Mouse (Mus musculus): ENCODE measurements at regions not wholly inside any gene's neighbourhood (a gene's known extent, or its start where the extent isn't known, plus 50 kb on each side); places are given as distances from the start of the nearest gene placed in this dataset.

GRCm38 (mm10) chr15:62181454-62181910 is 1258.7 kb upstream of the A1bg start:
- TF ChIP-seq CHD2 (IDR thresholded peaks at IDR 0.05; ENCODE audit: low read depth, low read length) (no peak), ZC3H11A (IDR thresholded peaks at IDR 0.05; ENCODE audit: borderline replicate concordance, low read depth, low read length) (no peak), ZNF384 (IDR thresholded peaks at IDR 0.05; ENCODE audit: low read depth, low read length) (no peak), MAFK (IDR thresholded peaks at IDR 0.05; ENCODE audit: insufficient read depth, low read depth, low read length) (no peak), HCFC1 (IDR thresholded peaks at IDR 0.05; ENCODE audit: borderline replicate concordance, insufficient read depth, low read length) (no peak)
- Histone ChIP-seq H3K9ac (ENCODE audit: insufficient read depth, low read depth, low read length, poor library complexity, severe bottlenecking) (no peak overlapping the region), H3K27ac (ENCODE audit: insufficient read depth, low read depth, low read length, poor library complexity, severe bottlenecking) (no peak overlapping the region), H3K4me1 (ENCODE audit: control insufficient read depth in 2 of 2, insufficient read depth in 2 of 2, low read length in 2 of 2, poor library complexity in 1 of 2) (no peaks in the 10 kb centered on the region; a peak in 2 of 4 replicates), H3K4me3 (ENCODE audit: insufficient read depth in 1 of 2, low read depth in 1 of 2, low read length in 2 of 2, poor library complexity in 1 of 2, severe bottlenecking in 1 of 2) (no peak overlapping the region), H3K9me3 (ENCODE audit: control insufficient read depth, insufficient read depth, low read depth, low read length) (no peaks in the 10 kb centered on the region), H3K36me3 (ENCODE audit: control insufficient read depth, insufficient read depth, low read length, poor library complexity, severe bottlenecking) (peaks cover 17% of the 10 kb centered on the region)
- no peak for DNase-seq (ENCODE audit: low read depth, low spot score)
- in situ Hi-C loops (cut with MboI; ENCODE audit: low sequenced_read_pairs in 2 of 2, unreplicated experiment in 2 of 2): no loop called here

- Histone ChIP-seq H3K9me3 (ENCODE audit: control insufficient read depth, insufficient read depth, low read depth, low read length) (no peaks in the 10 kb centered on the region), H3K9ac (ENCODE audit: insufficient read depth, low read depth, low read length, poor library complexity, severe bottlenecking) (no peak overlapping the region), H3K4me3 (ENCODE audit: insufficient read depth in 1 of 2, low read depth in 1 of 2, low read length in 2 of 2, poor library complexity in 1 of 2, severe bottlenecking in 1 of 2) (no peak overlapping the region), H3K27ac (ENCODE audit: insufficient read depth, low read depth, low read length, poor library complexity, severe bottlenecking) (no peak overlapping the region), H3K4me1 (ENCODE audit: control insufficient read depth in 2 of 2, insufficient read depth in 2 of 2, low read length in 2 of 2, poor library complexity in 1 of 2) (peaks cover 0 to 2% of the 10 kb centered on the region in 2 experiments; a peak in 2 of 4 replicates), H3K36me3 (ENCODE audit: control insufficient read depth, insufficient read depth, low read length, poor library complexity, severe bottlenecking) (peaks cover 17% of the 10 kb centered on the region)
- in situ Hi-C loops (cut with MboI; ENCODE audit: low sequenced_read_pairs in 2 of 2, unreplicated experiment in 2 of 2): no loop called here
- TF ChIP-seq ZC3H11A (IDR thresholded peaks at IDR 0.05; ENCODE audit: borderline replicate concordance, low read depth, low read length) (no peak), CHD2 (IDR thresholded peaks at IDR 0.05; ENCODE audit: low read depth, low read length) (no peak), ZNF384 (IDR thresholded peaks at IDR 0.05; ENCODE audit: low read depth, low read length) (no peak), MAFK (IDR thresholded peaks at IDR 0.05; ENCODE audit: insufficient read depth, low read depth, low read length) (no peak), HCFC1 (IDR thresholded peaks at IDR 0.05; ENCODE audit: borderline replicate concordance, insufficient read depth, low read length) (no peak)
- DNase-seq (ENCODE audit: low read depth, low spot score): no peak
Measured at GRCm38 (mm10) chr15:62180718-62181117, 1257.9 kb upstream of the A1bg start.

GRCm38 (mm10) chr15:62179801-62180200 is 1257.0 kb upstream of the A1bg start:
- Histone ChIP-seq H3K9ac (ENCODE audit: insufficient read depth, low read depth, low read length, poor library complexity, severe bottlenecking) (no peak overlapping the region), H3K36me3 (ENCODE audit: control insufficient read depth, insufficient read depth, low read length, poor library complexity, severe bottlenecking) (peaks cover 17% of the 10 kb centered on the region), H3K9me3 (ENCODE audit: control insufficient read depth, insufficient read depth, low read depth, low read length) (no peaks in the 10 kb centered on the region), H3K27ac (ENCODE audit: insufficient read depth, low read depth, low read length, poor library complexity, severe bottlenecking) (no peak overlapping the region), H3K4me1 (ENCODE audit: control insufficient read depth in 2 of 2, insufficient read depth in 2 of 2, low read length in 2 of 2, poor library complexity in 1 of 2) (peaks cover 3% of the 10 kb centered on the region in 2 experiments; a peak in 2 of 4 replicates), H3K4me3 (ENCODE audit: insufficient read depth in 1 of 2, low read depth in 1 of 2, low read length in 2 of 2, poor library complexity in 1 of 2, severe bottlenecking in 1 of 2) (no peak overlapping the region)
- in situ Hi-C loops (cut with MboI; ENCODE audit: low sequenced_read_pairs in 2 of 2, unreplicated experiment in 2 of 2): no loop called here
- TF ChIP-seq HCFC1 (IDR thresholded peaks at IDR 0.05; ENCODE audit: borderline replicate concordance, insufficient read depth, low read length): no peak
- no peak for TF ChIP-seq MAFK (IDR thresholded peaks at IDR 0.05; ENCODE audit: insufficient read depth, low read depth, low read length)
- TF ChIP-seq ZNF384 (IDR thresholded peaks at IDR 0.05; ENCODE audit: low read depth, low read length): no peak
- TF ChIP-seq CHD2 (IDR thresholded peaks at IDR 0.05; ENCODE audit: low read depth, low read length): no peak
- no peak for TF ChIP-seq ZC3H11A (IDR thresholded peaks at IDR 0.05; ENCODE audit: borderline replicate concordance, low read depth, low read length)
- no peak for DNase-seq (ENCODE audit: low read depth, low spot score)

- H3K36me3 ChIP-seq (ENCODE audit: control insufficient read depth, insufficient read depth, low read length, poor library complexity, severe bottlenecking): peaks cover 17% of the 10 kb centered on the region
- in situ Hi-C loops (cut with MboI; ENCODE audit: low sequenced_read_pairs in 2 of 2, unreplicated experiment in 2 of 2): no loop called here
- no peak overlapping the region for H3K9ac ChIP-seq (ENCODE audit: insufficient read depth, low read depth, low read length, poor library complexity, severe bottlenecking)
- no peak overlapping the region for H3K4me3 ChIP-seq (ENCODE audit: insufficient read depth in 1 of 2, low read depth in 1 of 2, low read length in 2 of 2, poor library complexity in 1 of 2, severe bottlenecking in 1 of 2)
- peaks cover 3 to 5% of the 10 kb centered on the region in 2 experiments; a peak in 2 of 4 replicates for H3K4me1 ChIP-seq (ENCODE audit: control insufficient read depth in 2 of 2, insufficient read depth in 2 of 2, low read length in 2 of 2, poor library complexity in 1 of 2)
- TF ChIP-seq ZC3H11A (IDR thresholded peaks at IDR 0.05; ENCODE audit: borderline replicate concordance, low read depth, low read length) (no peak), HCFC1 (IDR thresholded peaks at IDR 0.05; ENCODE audit: borderline replicate concordance, insufficient read depth, low read length) (no peak), MAFK (IDR thresholded peaks at IDR 0.05; ENCODE audit: insufficient read depth, low read depth, low read length) (no peak), CHD2 (IDR thresholded peaks at IDR 0.05; ENCODE audit: low read depth, low read length) (no peak), ZNF384 (IDR thresholded peaks at IDR 0.05; ENCODE audit: low read depth, low read length) (no peak)
- no peak overlapping the region for H3K27ac ChIP-seq (ENCODE audit: insufficient read depth, low read depth, low read length, poor library complexity, severe bottlenecking)
- H3K9me3 ChIP-seq (ENCODE audit: control insufficient read depth, insufficient read depth, low read depth, low read length): no peaks in the 10 kb centered on the region
- no peak for DNase-seq (ENCODE audit: low read depth, low spot score)
Measured at GRCm38 (mm10) chr15:62178568-62178967, 1255.8 kb upstream of the A1bg start.

Measured in ES-E14 (cell line).